Mouse (Mus musculus) kidney, adult 2 months (tissue): ENCODE measurements around the gene Hspa1a.

Experiments used
- CTCF ChIP-seq: fragments of 200-500 bp; conservative IDR thresholded peaks from 2 replicates; pipeline ENCODE4 v1.5.1; 2011; ENCODE audit warnings: low read depth, mild to moderate bottlenecking, control low read depth, low read length, moderate library complexity, mixed read lengths; ENCODE audit not compliant: insufficient read depth, insufficient read length
- POLR2A ChIP-seq: fragments of 200-500 bp; IDR thresholded peaks from one replicate; pipeline ENCODE4 v1.6.1; 2011; ENCODE audit warnings: low read depth, low read length, control low read depth

DNA sequence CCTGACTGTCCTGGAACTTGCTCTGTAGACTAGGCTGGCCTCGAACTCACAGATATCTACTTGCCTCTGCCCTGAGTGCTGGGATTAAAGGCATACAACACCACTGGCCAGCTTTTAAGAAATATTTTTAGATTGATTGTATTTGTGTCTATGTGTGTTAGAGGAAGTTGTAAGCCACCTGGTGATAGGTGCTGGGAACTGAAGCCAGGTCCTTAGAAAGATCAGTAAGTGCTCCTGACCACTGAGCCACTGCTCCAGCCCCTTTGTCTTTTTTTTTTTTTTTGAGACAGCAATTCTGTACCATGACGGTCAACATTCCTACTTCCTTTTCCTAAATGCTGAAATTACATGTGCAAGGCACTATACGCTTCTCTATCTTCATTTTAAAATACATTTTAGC, 18.7 kb downstream of the Hspa1a start:
- TF ChIP-seq CTCF (no peak), POLR2A (no peak)
